Mouse (Mus musculus): ENCODE results near the gene 0610012G03Rik. TPM values are rescaled to one million over a fixed set of nuclear protein-coding genes. Genes with fewer than 3 reads are reported as not detected.
A peak's percentile ranks its signal among the peaks of the same experiment; 100 is the strongest.
"Not testable (repeated sequence)": the region's sequence is repeated elsewhere in the genome, so short reads cannot be mapped to it uniquely, and the experiment has no call there.

The 0610012G03Rik gene
- polyA plus RNA-seq, 1 experiment from 2014 or later: 71.8 TPM

GRCm38 (mm10) chr16:31947333-31947732 lies 961 bp downstream of the 0610012G03Rik start:
- Histone ChIP-seq H3K27ac (ENCODE audit: low read length) (peak overlapping the region; percentile 84; the same call in 1 of the 2 replicates), H3K27me3 (ENCODE audit: control insufficient read depth, insufficient read depth, low read depth, low read length) (no peaks in the 10 kb centered on the region), H3K36me3 (ENCODE audit: control insufficient read depth, insufficient read depth, low read length) (peaks cover 5% of the 10 kb centered on the region; the same call in 1 of the 2 replicates), H3K4me3 (ENCODE audit: low read length) (peak overlapping the region; percentile 79), H3K4me2 (ENCODE audit: low read depth, low read length) (peak overlapping the region; percentile 66), H3K9ac (ENCODE audit: low read length) (peak overlapping the region; percentile 92), H3K9me3 (ENCODE audit: control insufficient read depth, low read length) (no peaks in the 10 kb centered on the region), H3K4me1 (replicated peaks; ENCODE audit: control insufficient read depth, insufficient read depth, low read length) (peaks cover 21% of the 10 kb centered on the region)
- WGBS: 19% methylated on average over 8 of the region's 8 CpGs
- no peak for ATAC-seq (ENCODE audit: low read depth)

DNA sequence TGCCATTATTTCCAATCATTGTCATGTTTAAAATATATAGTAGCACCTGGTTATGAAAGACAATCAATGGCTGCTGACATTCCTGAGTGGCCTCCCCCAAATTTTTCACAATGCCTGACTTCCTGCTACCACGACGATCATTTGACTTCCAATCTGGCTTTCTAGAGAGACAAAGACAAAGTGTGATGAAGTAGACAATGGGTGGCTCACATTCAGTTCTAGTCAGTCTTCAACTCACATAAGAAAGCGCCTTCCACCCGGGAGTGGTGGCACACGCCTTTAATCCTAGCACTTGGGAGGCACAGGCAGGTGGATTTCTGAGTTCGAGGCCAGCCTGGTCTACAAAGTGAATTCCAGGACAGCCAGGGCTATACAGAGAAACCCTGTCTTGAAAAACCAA lies 2.3 kb downstream of the 0610012G03Rik start:
- ATAC-seq (ENCODE audit: low read depth); H3K4me3 ChIP-seq (ENCODE audit: low read length); H3K9ac ChIP-seq (ENCODE audit: low read length); H3K27ac ChIP-seq (ENCODE audit: low read length); H3K27me3 ChIP-seq (ENCODE audit: control insufficient read depth, insufficient read depth, low read depth, low read length); H3K9me3 ChIP-seq (ENCODE audit: control insufficient read depth, low read length); H3K4me2 ChIP-seq (ENCODE audit: low read depth, low read length); H3K36me3 ChIP-seq (ENCODE audit: control insufficient read depth, insufficient read depth, low read length): not testable (repeated sequence)
- peaks cover 21% of the 10 kb centered on the region for H3K4me1 ChIP-seq (replicated peaks; ENCODE audit: control insufficient read depth, insufficient read depth, low read length)
- 87% methylated on average over 6 of the region's 6 CpGs for WGBS

GRCm38 (mm10) chr16:31945372-31945771 lies 2.9 kb downstream of the 0610012G03Rik start:
- Histone ChIP-seq H3K4me2 (ENCODE audit: low read depth, low read length) (no peak overlapping the region), H3K9me3 (ENCODE audit: control insufficient read depth, low read length) (no peaks in the 10 kb centered on the region), H3K4me1 (replicated peaks; ENCODE audit: control insufficient read depth, insufficient read depth, low read length) (peaks cover 21% of the 10 kb centered on the region), H3K4me3 (ENCODE audit: low read length) (no peak overlapping the region), H3K27me3 (ENCODE audit: control insufficient read depth, insufficient read depth, low read depth, low read length) (no peaks in the 10 kb centered on the region), H3K9ac (ENCODE audit: low read length) (no peak overlapping the region), H3K36me3 (ENCODE audit: control insufficient read depth, insufficient read depth, low read length) (no peaks in the 10 kb centered on the region), H3K27ac (ENCODE audit: low read length) (no peak overlapping the region)
- 70% methylated on average over 6 of the region's 6 CpGs for whole genome bisulfite sequencing
- no peak for ATAC-seq (ENCODE audit: low read depth)

DNA sequence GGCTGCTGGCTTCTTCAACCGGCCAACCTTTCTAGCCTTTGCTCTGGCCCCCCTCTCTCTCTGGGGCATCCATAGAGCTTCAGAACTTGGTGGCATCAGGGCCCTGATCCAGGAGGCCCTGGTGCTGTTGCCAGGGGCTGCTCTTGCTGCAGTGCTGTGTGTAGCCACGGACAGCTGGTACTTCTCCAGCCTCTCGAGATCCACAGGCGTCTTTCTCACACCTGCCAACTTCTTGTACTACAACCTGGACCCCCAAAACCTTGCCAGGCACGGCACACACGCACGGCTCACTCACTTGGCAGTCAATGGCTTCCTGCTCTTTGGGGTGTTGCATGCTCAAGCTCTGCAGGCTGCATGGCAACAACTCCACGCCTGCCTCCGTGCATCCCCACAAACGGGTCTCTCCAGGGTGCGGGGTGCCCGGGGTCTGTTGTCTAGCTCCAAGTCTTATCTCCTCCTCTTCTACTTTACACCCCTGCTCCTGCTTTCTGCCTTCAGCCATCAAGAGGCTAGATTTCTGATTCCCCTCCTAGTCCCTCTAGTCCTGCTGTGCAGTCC lies 3.5 kb downstream of the 0610012G03Rik start:
- no peak for ATAC-seq (ENCODE audit: low read depth)
- H3K9me3 ChIP-seq (ENCODE audit: control insufficient read depth, low read length): no peaks in the 10 kb centered on the region
- H3K36me3 ChIP-seq (ENCODE audit: control insufficient read depth, insufficient read depth, low read length): no peaks in the 10 kb centered on the region
- no peak overlapping the region for H3K4me3 ChIP-seq (ENCODE audit: low read length)
- no peak overlapping the region for H3K4me2 ChIP-seq (ENCODE audit: low read depth, low read length)
- 80% methylated on average over 12 of the region's 12 CpGs for WGBS
- no peaks in the 10 kb centered on the region for H3K27me3 ChIP-seq (ENCODE audit: control insufficient read depth, insufficient read depth, low read depth, low read length)
- H3K9ac ChIP-seq (ENCODE audit: low read length): no peak overlapping the region
- H3K4me1 ChIP-seq (replicated peaks; ENCODE audit: control insufficient read depth, insufficient read depth, low read length): peaks cover 21% of the 10 kb centered on the region
- H3K27ac ChIP-seq (ENCODE audit: low read length): no peak overlapping the region

- 5% methylated on average over 10 of the region's 10 CpGs for WGBS
- H3K27ac ChIP-seq (ENCODE audit: low read length): no peak overlapping the region
- peak; percentile 21; the same call in 1 of the 2 replicates for ATAC-seq (ENCODE audit: low read depth)
- no peak overlapping the region for H3K4me2 ChIP-seq (ENCODE audit: low read depth, low read length)
- H3K36me3 ChIP-seq (ENCODE audit: control insufficient read depth, insufficient read depth, low read length): no peaks in the 10 kb centered on the region
- no peaks in the 10 kb centered on the region for H3K27me3 ChIP-seq (ENCODE audit: control insufficient read depth, insufficient read depth, low read depth, low read length)
- no peak overlapping the region for H3K4me3 ChIP-seq (ENCODE audit: low read length)
- peaks cover 13% of the 10 kb centered on the region for H3K4me1 ChIP-seq (replicated peaks; ENCODE audit: control insufficient read depth, insufficient read depth, low read length)
- no peaks in the 10 kb centered on the region for H3K9me3 ChIP-seq (ENCODE audit: control insufficient read depth, low read length)
- 0 out of 2 replicates have a peak overlapping the region, but pooled peaks have one; percentile 32 for H3K9ac ChIP-seq (ENCODE audit: low read length)
These were observed 4.3 kb downstream of the 0610012G03Rik start for GRCm38 (mm10) chr16:31943980-31944379.

- ATAC-seq (ENCODE audit: low read depth): no peak
- WGBS: 57% methylated on average over 2 of the region's 2 CpGs
- H3K27me3 ChIP-seq (ENCODE audit: control insufficient read depth, insufficient read depth, low read depth, low read length): peaks cover 5% of the 10 kb centered on the region
- 0 out of 2 replicates have a peak, but pooled peaks cover 4% of the 10 kb centered on the region for H3K9me3 ChIP-seq (ENCODE audit: control insufficient read depth, low read length)
- H3K9ac ChIP-seq (ENCODE audit: low read length): no peak overlapping the region
- H3K4me3 ChIP-seq (ENCODE audit: low read length): no peak overlapping the region
- no peak overlapping the region for H3K4me2 ChIP-seq (ENCODE audit: low read depth, low read length)
- H3K36me3 ChIP-seq (ENCODE audit: control insufficient read depth, insufficient read depth, low read length): no peaks in the 10 kb centered on the region
- H3K4me1 ChIP-seq (replicated peaks; ENCODE audit: control insufficient read depth, insufficient read depth, low read length): no peaks in the 10 kb centered on the region
- no peak overlapping the region for H3K27ac ChIP-seq (ENCODE audit: low read length)
These were observed 7.7 kb downstream of the 0610012G03Rik start for GRCm38 (mm10) chr16:31940586-31940985.

GRCm38 (mm10) chr16:31938856-31939255 lies 9.4 kb downstream of the 0610012G03Rik start:
- no peak overlapping the region for H3K27ac ChIP-seq (ENCODE audit: low read length)

DNA sequence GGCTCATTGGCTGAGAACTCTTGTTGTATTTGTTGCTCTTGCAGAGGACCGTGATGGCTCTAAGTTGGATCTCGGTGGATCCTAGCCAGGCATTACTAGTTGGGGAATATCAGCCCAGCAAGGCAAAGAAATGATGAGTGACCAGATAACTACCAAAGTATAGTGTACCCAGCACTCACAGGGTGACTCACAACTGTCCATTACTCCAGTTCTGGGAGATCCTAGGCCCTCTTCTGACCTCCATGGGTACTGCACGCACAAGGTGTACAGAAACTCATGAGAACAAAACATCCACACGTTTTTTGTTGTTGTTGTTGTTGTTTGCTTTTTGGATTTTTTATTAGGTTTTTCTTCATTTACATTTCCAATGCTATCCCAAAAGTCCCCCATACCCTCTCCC lies 11.7 kb downstream of the 0610012G03Rik start:
- no peak overlapping the region for H3K27ac ChIP-seq (ENCODE audit: low read length)
- no peak overlapping the region for H3K4me3 ChIP-seq (ENCODE audit: low read length)
- ATAC-seq (ENCODE audit: low read depth): no peak
- peaks cover 29% of the 10 kb centered on the region for H3K27me3 ChIP-seq (ENCODE audit: control insufficient read depth, insufficient read depth, low read depth, low read length)
- H3K9me3 ChIP-seq (ENCODE audit: control insufficient read depth, low read length): 0 out of 2 replicates have a peak, but pooled peaks cover 4% of the 10 kb centered on the region
- WGBS: 81% methylated on average over 4 of the region's 4 CpGs
- peaks cover 6% of the 10 kb centered on the region for H3K4me1 ChIP-seq (replicated peaks; ENCODE audit: control insufficient read depth, insufficient read depth, low read length)
- H3K36me3 ChIP-seq (ENCODE audit: control insufficient read depth, insufficient read depth, low read length): no peaks in the 10 kb centered on the region
- no peak overlapping the region for H3K4me2 ChIP-seq (ENCODE audit: low read depth, low read length)
- no peak overlapping the region for H3K9ac ChIP-seq (ENCODE audit: low read length)

More at GRCm38 (mm10) chr16:31938856-31939255, 9.4 kb downstream of the 0610012G03Rik start:
- no peaks in the 10 kb centered on the region for H3K36me3 ChIP-seq (ENCODE audit: control insufficient read depth, insufficient read depth, low read length)
- peaks cover 3% of the 10 kb centered on the region for H3K4me1 ChIP-seq (replicated peaks; ENCODE audit: control insufficient read depth, insufficient read depth, low read length)
- 59% methylated on average over 6 of the region's 6 CpGs for WGBS
- H3K4me2 ChIP-seq (ENCODE audit: low read depth, low read length): no peak overlapping the region
- no peak overlapping the region for H3K4me3 ChIP-seq (ENCODE audit: low read length)
- H3K27me3 ChIP-seq (ENCODE audit: control insufficient read depth, insufficient read depth, low read depth, low read length): peaks cover 21% of the 10 kb centered on the region
- no peak overlapping the region for H3K9ac ChIP-seq (ENCODE audit: low read length)
- 0 out of 2 replicates have a peak, but pooled peaks cover 4% of the 10 kb centered on the region for H3K9me3 ChIP-seq (ENCODE audit: control insufficient read depth, low read length)
- no peak for ATAC-seq (ENCODE audit: low read depth)

- no peak for ATAC-seq (ENCODE audit: low read depth)
- peak overlapping the region; percentile 1; the same call in 1 of the 2 replicates for H3K9ac ChIP-seq (ENCODE audit: low read length)
- peaks cover 29% of the 10 kb centered on the region for H3K27me3 ChIP-seq (ENCODE audit: control insufficient read depth, insufficient read depth, low read depth, low read length)
- 5% methylated on average over 36 of the region's 36 CpGs for WGBS
- H3K4me2 ChIP-seq (ENCODE audit: low read depth, low read length): peak overlapping the region; percentile 43
- 0 out of 2 replicates have a peak, but pooled peaks cover 4% of the 10 kb centered on the region for H3K9me3 ChIP-seq (ENCODE audit: control insufficient read depth, low read length)
- H3K4me1 ChIP-seq (replicated peaks; ENCODE audit: control insufficient read depth, insufficient read depth, low read length): peaks cover 6% of the 10 kb centered on the region
- H3K4me3 ChIP-seq (ENCODE audit: low read length): peak overlapping the region; percentile 10
- no peaks in the 10 kb centered on the region for H3K36me3 ChIP-seq (ENCODE audit: control insufficient read depth, insufficient read depth, low read length)
- no peak overlapping the region for H3K27ac ChIP-seq (ENCODE audit: low read length)
These were observed 13.0 kb downstream of the 0610012G03Rik start for GRCm38 (mm10) chr16:31935091-31935979.

Measured in lung, embryonic 16.5 days (tissue).